Mouse (Mus musculus): ENCODE measurements around the gene Fam43a.

GRCm38 (mm10) chr16:30604807-30605137 lies 5.2 kb downstream of the Fam43a start:
- no peak for TF ChIP-seq CTCF (IDR thresholded peaks at IDR 0.05; ENCODE audit: low read depth)
- TF ChIP-seq EP300 (IDR thresholded peaks at IDR 0.05; ENCODE audit: low read depth): no peak
